Mouse (Mus musculus): ENCODE measurements at regions not wholly inside any gene's neighbourhood (a gene's known extent, or its start where the extent isn't known, plus 50 kb on each side); places are given as distances from the start of the nearest gene placed in this dataset.
A peak's percentile ranks its signal among the peaks of the same experiment; 100 is the strongest.

- Histone ChIP-seq H3K4me1 (ENCODE audit: control insufficient read depth, insufficient read depth, low read length) (peaks cover 3% of the 10 kb centered on the region; the same call in 1 of the 2 replicates), H3K27ac (ENCODE audit: control insufficient read depth, insufficient read depth, low read depth, low read length, poor library complexity) (peak overlapping the region; percentile 80), H3K4me3 (replicated peaks; ENCODE audit: control insufficient read depth, low read depth, low read length) (peak overlapping the region; percentile 11)
- WGBS, result 23% methylated on average over 13 of the region's 13 CpGs
- TF ChIP-seq POLR2A (IDR thresholded peaks at IDR 0.05; ENCODE audit: borderline replicate concordance, control insufficient read depth, low read depth, low read length), result no peak
- TF ChIP-seq CTCF (IDR thresholded peaks at IDR 0.05; ENCODE audit: control insufficient read depth, insufficient read depth, low read length), result no peak
These were observed 108.9 kb upstream of the Ppm1h start for GRCm38 (mm10) chr10:122569546-122570202.

- Histone ChIP-seq H3K27ac (ENCODE audit: control insufficient read depth, insufficient read depth, low read depth, low read length, poor library complexity) (no peak overlapping the region), H3K4me3 (replicated peaks; ENCODE audit: control insufficient read depth, low read depth, low read length) (no peak overlapping the region), H3K4me1 (ENCODE audit: control insufficient read depth, insufficient read depth, low read length) (peaks cover 4% of the 10 kb centered on the region; the same call in 1 of the 2 replicates)
- 71% methylated on average over 13 of the region's 13 CpGs for WGBS
- TF ChIP-seq CTCF (IDR thresholded peaks at IDR 0.05; ENCODE audit: control insufficient read depth, insufficient read depth, low read length) (no peak), POLR2A (IDR thresholded peaks at IDR 0.05; ENCODE audit: borderline replicate concordance, control insufficient read depth, low read depth, low read length) (no peak)
These were observed 107.5 kb upstream of the Ppm1h start for GRCm38 (mm10) chr10:122570909-122571551.

GRCm38 (mm10) chr10:122576171-122577063, 102.1 kb upstream of the Ppm1h start:
- Histone ChIP-seq H3K4me1 (ENCODE audit: control insufficient read depth, insufficient read depth, low read length) (peaks cover 1% of the 10 kb centered on the region; the same call in 1 of the 2 replicates), H3K27ac (ENCODE audit: control insufficient read depth, insufficient read depth, low read depth, low read length, poor library complexity) (no peak overlapping the region), H3K4me3 (replicated peaks; ENCODE audit: control insufficient read depth, low read depth, low read length) (no peak overlapping the region)
- TF ChIP-seq CTCF (IDR thresholded peaks at IDR 0.05; ENCODE audit: control insufficient read depth, insufficient read depth, low read length) (no peak), POLR2A (IDR thresholded peaks at IDR 0.05; ENCODE audit: borderline replicate concordance, control insufficient read depth, low read depth, low read length) (no peak)
- WGBS, result 72% methylated on average over 8 of the region's 8 CpGs

GRCm38 (mm10) chr10:122578209-122579001, 100.2 kb upstream of the Ppm1h start:
- Histone ChIP-seq H3K27ac (ENCODE audit: control insufficient read depth, insufficient read depth, low read depth, low read length, poor library complexity) (no peak overlapping the region), H3K4me3 (replicated peaks; ENCODE audit: control insufficient read depth, low read depth, low read length) (no peak overlapping the region), H3K4me1 (ENCODE audit: control insufficient read depth, insufficient read depth, low read length) (peaks cover 1% of the 10 kb centered on the region; the same call in 1 of the 2 replicates)
- TF ChIP-seq POLR2A (IDR thresholded peaks at IDR 0.05; ENCODE audit: borderline replicate concordance, control insufficient read depth, low read depth, low read length) (no peak), CTCF (IDR thresholded peaks at IDR 0.05; ENCODE audit: control insufficient read depth, insufficient read depth, low read length) (peak; percentile 8; the same call in 1 of the 2 replicates)
- 73% methylated on average over 24 of the region's 24 CpGs for WGBS

GRCm38 (mm10) chr10:122581096-122581495, 97.5 kb upstream of the Ppm1h start:
- Histone ChIP-seq H3K27ac (ENCODE audit: control insufficient read depth, insufficient read depth, low read depth, low read length, poor library complexity) (no peak overlapping the region), H3K4me3 (replicated peaks; ENCODE audit: control insufficient read depth, low read depth, low read length) (no peak overlapping the region), H3K4me1 (ENCODE audit: control insufficient read depth, insufficient read depth, low read length) (no peaks in the 10 kb centered on the region)
- no peak for TF ChIP-seq POLR2A (IDR thresholded peaks at IDR 0.05; ENCODE audit: borderline replicate concordance, control insufficient read depth, low read depth, low read length)
- peak; percentile 24; the same call in 1 of the 2 replicates for TF ChIP-seq CTCF (IDR thresholded peaks at IDR 0.05; ENCODE audit: control insufficient read depth, insufficient read depth, low read length)
- WGBS, result 82% methylated on average over 7 of the region's 7 CpGs

GRCm38 (mm10) chr10:122587541-122587940, 91.0 kb upstream of the Ppm1h start:
- Histone ChIP-seq H3K27ac (ENCODE audit: control insufficient read depth, insufficient read depth, low read depth, low read length, poor library complexity) (no peak overlapping the region), H3K4me3 (replicated peaks; ENCODE audit: control insufficient read depth, low read depth, low read length) (no peak overlapping the region), H3K4me1 (ENCODE audit: control insufficient read depth, insufficient read depth, low read length) (no peaks in the 10 kb centered on the region; the same call in 1 of the 2 replicates)
- no peak for TF ChIP-seq CTCF (IDR thresholded peaks at IDR 0.05; ENCODE audit: control insufficient read depth, insufficient read depth, low read length)
- TF ChIP-seq POLR2A (IDR thresholded peaks at IDR 0.05; ENCODE audit: borderline replicate concordance, control insufficient read depth, low read depth, low read length), result no peak
- 37% methylated on average over 3 of the region's 3 CpGs for whole genome bisulfite sequencing

GRCm38 (mm10) chr10:122599511-122599910, 79.1 kb upstream of the Ppm1h start:
- H3K27ac ChIP-seq (ENCODE audit: control insufficient read depth, insufficient read depth, low read depth, low read length, poor library complexity), result no peak overlapping the region
- no peak overlapping the region for H3K4me3 ChIP-seq (replicated peaks; ENCODE audit: control insufficient read depth, low read depth, low read length)
- TF ChIP-seq POLR2A (IDR thresholded peaks at IDR 0.05; ENCODE audit: borderline replicate concordance, control insufficient read depth, low read depth, low read length), result no peak
- no peak for TF ChIP-seq CTCF (IDR thresholded peaks at IDR 0.05; ENCODE audit: control insufficient read depth, insufficient read depth, low read length)
- no peaks in the 10 kb centered on the region; the same call in 1 of the 2 replicates for H3K4me1 ChIP-seq (ENCODE audit: control insufficient read depth, insufficient read depth, low read length)
- 73% methylated on average over 2 of the region's 2 CpGs for WGBS

Measured in bone marrow, adult 2 months (tissue).